Mouse (Mus musculus) forebrain, embryonic 12.5 days (tissue): ENCODE results near the gene Cox20. TPM values are rescaled to one million over a fixed set of nuclear protein-coding genes. Genes with fewer than 3 reads are reported as not detected.

Experiments used
- ATAC-seq: fragments of 200-750 bp; cut with Nextera tagmentation; 2 replicates; pipeline ENCODE4 v1.8.0; 2017; ENCODE audit warnings: moderate TSS enrichment; ENCODE audit not compliant: low FRiP score
- H3K27ac ChIP-seq: fragments of 300-500 bp; sonication (generic); 2 replicates; pipeline ENCODE4 v1.5.1; 2016; ENCODE audit warnings: mild to moderate bottlenecking
- H3K27me3 ChIP-seq: fragments of 300-500 bp; sonication (generic); 2 replicates; pipeline ENCODE4 v1.6.1; 2016; ENCODE audit warnings: mild to moderate bottlenecking
- H3K36me3 ChIP-seq: fragments of 300-500 bp; sonication (generic); replicated peaks from 2 replicates; pipeline ENCODE4 v1.6.1; 2016; ENCODE audit warnings: mild to moderate bottlenecking
- H3K4me1 ChIP-seq: fragments of 300-500 bp; sonication (generic); 2 replicates; pipeline ENCODE4 v1.6.1; 2016
- H3K4me2 ChIP-seq: fragments of 300-500 bp; sonication (generic); 2 replicates; pipeline ENCODE4 v1.6.1; 2016; ENCODE audit warnings: mild to moderate bottlenecking, moderate library complexity
- H3K4me3 ChIP-seq: fragments of 300-500 bp; sonication (generic); replicated peaks from 2 replicates; pipeline ENCODE4 v1.5.1; 2016; ENCODE audit warnings: mild to moderate bottlenecking
- H3K9ac ChIP-seq: fragments of 300-500 bp; sonication (generic); 2 replicates; pipeline ENCODE4 v1.6.1; 2016; ENCODE audit warnings: mild to moderate bottlenecking
- H3K9me3 ChIP-seq: fragments of 300-500 bp; sonication (generic); 2 replicates; pipeline ENCODE4 v1.6.1; 2016
- WGBS: fragments of 180-500 bp; shearing (Covaris S2); methylation state at CpG from one replicate; pipeline ENCODE4 v1.1.7; 2016; 5-methylcytosine and 5-hydroxymethylcytosine counted together
- polyA plus RNA-seq: library from polyadenylated mRNA; unstranded; fragments of >200 nt; fragmentation: Nextera tagmentation; extraction: Ambion mirVana; gene quantifications from 2 replicates; pipeline ENCODE4 v1.2.1, GENCODE M21; 2016

Cox20 gene
- polyA plus RNA-seq, 1 experiment from 2014 or later = 154 TPM

DNA sequence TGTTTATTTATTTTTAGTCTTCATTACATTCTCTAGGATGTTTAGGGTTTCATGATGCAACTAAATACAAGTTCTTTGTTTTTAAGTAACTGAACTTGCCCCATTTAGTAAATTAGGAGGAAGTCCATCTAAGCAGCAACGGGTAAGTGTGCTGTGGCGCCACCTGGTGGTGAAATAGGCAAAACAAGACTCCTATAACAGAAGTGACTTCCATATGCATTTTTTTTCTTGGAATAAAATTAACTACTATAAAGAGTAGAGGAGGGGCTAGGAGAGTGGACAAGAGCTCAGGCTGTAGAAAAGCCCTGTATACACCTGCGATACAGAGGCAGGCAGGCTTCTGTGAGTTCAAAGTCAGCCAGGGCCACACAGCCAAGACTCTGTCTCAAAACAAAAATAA, 15.5 kb upstream of the Cox20 start:
- WGBS = 22% methylated on average over 3 of the region's 3 CpGs
- ATAC-seq = 0 out of 2 replicates have a peak, but pooled peaks have one; percentile 44
- H3K4me1 ChIP-seq = no peaks in the 10 kb centered on the region

GRCm38 (mm10) chr1:178309487-178309886, 9.4 kb upstream of the Cox20 start:
- Histone ChIP-seq H3K4me1 (no peaks in the 10 kb centered on the region), H3K36me3 (no peaks in the 10 kb centered on the region), H3K27me3 (no peaks in the 10 kb centered on the region), H3K4me2 (no peak overlapping the region), H3K4me3 (no peak overlapping the region), H3K9me3 (no peaks in the 10 kb centered on the region), H3K27ac (no peak overlapping the region), H3K9ac (no peak overlapping the region)
- 87% methylated on average over 2 of the region's 2 CpGs for whole genome bisulfite sequencing
- no peak for ATAC-seq

More for the DNA sequence above, 15.5 kb upstream of the Cox20 start:
- no peak overlapping the region for H3K4me3 ChIP-seq
- no peaks in the 10 kb centered on the region for H3K9me3 ChIP-seq
- H3K36me3 ChIP-seq = no peaks in the 10 kb centered on the region
- no peak overlapping the region for H3K9ac ChIP-seq
- H3K27me3 ChIP-seq = no peaks in the 10 kb centered on the region
- no peak overlapping the region for H3K4me2 ChIP-seq
- H3K27ac ChIP-seq = no peak overlapping the region

DNA sequence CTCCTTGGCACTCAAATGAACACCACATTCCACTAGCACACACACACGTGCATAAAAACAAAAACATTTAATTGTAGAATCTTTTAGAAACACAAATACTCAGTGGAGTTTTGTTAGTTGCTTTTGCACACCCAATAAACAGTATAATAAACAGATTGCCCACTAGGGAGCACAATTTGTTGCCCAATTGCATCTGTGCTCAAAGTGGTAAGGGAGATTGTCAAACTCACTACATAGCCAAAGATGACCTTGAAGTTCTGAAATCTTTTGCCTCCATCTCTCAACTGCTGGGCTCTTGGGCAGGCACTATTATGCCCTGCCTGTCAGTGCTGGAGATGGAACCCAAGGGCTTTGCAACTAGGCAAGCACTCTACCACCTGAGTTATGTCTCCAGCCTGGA, 8.8 kb upstream of the Cox20 start:
- Histone ChIP-seq H3K9me3 (no peaks in the 10 kb centered on the region), H3K27ac (no peak overlapping the region), H3K36me3 (no peaks in the 10 kb centered on the region), H3K4me3 (no peak overlapping the region), H3K9ac (no peak overlapping the region), H3K4me1 (no peaks in the 10 kb centered on the region), H3K4me2 (no peak overlapping the region), H3K27me3 (no peaks in the 10 kb centered on the region)
- ATAC-seq = no peak
- WGBS = 72% methylated on average over 1 of the region's 1 CpGs

DNA sequence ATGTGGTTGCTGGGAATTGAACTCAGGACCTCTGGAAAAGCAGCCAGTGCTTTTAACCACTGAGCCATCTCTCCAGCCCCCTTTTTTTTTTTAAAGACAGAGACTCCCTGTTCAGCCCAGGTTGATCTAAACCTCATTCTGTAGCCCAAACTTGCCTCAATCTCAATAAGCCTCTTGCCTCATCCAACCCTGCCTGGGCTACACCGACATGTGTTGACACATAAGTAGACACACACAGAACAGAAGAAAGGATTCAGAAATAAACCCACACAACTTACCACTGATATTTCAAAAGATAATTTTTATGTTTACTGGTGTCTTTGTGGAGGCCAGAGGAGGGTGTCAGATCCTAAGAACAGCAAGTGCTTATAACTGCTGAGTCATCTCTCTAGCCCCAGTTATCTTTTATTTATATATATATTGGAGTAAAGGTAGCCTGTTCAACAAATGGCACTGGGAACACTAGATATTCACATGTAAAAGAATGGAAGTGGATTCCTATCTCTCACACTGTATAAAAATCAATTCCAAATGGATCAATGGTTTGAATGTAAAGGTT, 5.8 kb upstream of the Cox20 start:
- Histone ChIP-seq H3K36me3 (no peaks in the 10 kb centered on the region), H3K4me1 (peaks cover 7% of the 10 kb centered on the region; the same call in 1 of the 2 replicates), H3K4me3 (no peak overlapping the region), H3K9ac (no peak overlapping the region), H3K27me3 (no peaks in the 10 kb centered on the region), H3K9me3 (no peaks in the 10 kb centered on the region), H3K27ac (no peak overlapping the region), H3K4me2 (no peak overlapping the region)
- WGBS = 93% methylated on average over 1 of the region's 1 CpGs
- ATAC-seq = no peak

DNA sequence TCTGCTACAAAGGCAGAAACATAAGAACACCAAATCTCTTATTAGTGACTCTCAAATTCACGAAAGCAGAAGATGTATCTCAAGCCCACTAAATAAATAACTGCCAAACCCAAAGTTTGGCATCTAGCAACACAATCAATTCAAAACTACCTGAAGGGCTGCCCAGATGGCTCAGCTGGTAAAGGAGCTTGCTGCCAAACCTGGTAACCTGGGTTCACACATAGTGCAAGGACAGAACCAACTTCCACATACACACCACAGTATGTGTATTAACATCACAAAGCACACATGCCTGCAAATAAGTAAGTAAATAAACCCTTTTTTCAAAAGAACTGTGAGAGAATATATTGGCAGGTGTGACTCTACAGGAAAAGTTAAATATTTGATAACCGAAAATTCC, 4.7 kb upstream of the Cox20 start:
- no peaks in the 10 kb centered on the region for H3K9me3 ChIP-seq
- no peak overlapping the region for H3K9ac ChIP-seq
- no peak overlapping the region for H3K4me3 ChIP-seq
- H3K36me3 ChIP-seq = no peaks in the 10 kb centered on the region
- H3K27ac ChIP-seq = no peak overlapping the region
- 95% methylated on average over 2 of the region's 2 CpGs for WGBS
- no peak overlapping the region for H3K4me2 ChIP-seq
- no peaks in the 10 kb centered on the region for H3K27me3 ChIP-seq
- H3K4me1 ChIP-seq = peaks cover 7% of the 10 kb centered on the region; the same call in 1 of the 2 replicates
- ATAC-seq = no peak

DNA sequence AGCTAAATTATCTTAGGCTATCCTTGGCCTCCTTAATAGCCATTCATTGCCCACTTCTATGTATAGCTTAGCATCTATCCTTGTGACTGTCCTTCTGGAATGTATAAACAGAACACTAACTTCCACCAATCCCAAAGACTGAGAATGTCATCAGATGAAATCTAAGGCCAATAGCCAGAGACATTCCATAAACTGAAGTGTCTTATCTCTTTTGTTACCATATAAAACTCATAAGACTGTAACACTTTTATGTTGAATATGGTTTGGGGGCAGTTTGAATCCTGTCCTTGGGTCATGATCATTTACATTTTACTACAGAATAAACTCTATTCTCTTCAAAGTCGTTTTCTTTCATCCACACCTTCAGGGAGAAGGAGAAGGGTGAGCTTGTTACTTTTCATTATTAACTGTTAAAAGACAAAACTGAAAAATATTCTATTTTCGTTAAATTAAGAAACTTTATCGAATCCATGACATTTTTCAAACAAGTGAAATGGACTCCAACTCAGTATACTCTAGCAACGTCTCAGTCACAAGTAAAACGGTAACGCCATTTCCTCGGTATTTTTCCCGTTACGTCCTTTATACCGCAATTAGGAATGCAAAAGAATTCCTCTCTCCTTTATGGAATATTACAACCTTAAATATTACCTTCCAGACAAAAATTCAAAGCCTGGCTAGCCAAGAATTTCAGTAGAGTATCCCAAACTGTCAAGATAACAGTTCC, 1.5 kb upstream of the Cox20 start:
- Histone ChIP-seq H3K9me3 (no peaks in the 10 kb centered on the region), H3K4me2 (peak overlapping the region; percentile 73), H3K9ac (peak overlapping the region; percentile 77), H3K4me1 (peaks cover 30% of the 10 kb centered on the region), H3K27me3 (no peaks in the 10 kb centered on the region), H3K4me3 (peak overlapping the region; percentile 61), H3K27ac (peak overlapping the region; percentile 99), H3K36me3 (peaks cover 18% of the 10 kb centered on the region)
- no peak for ATAC-seq
- 47% methylated on average over 10 of the region's 10 CpGs for WGBS

GRCm38 (mm10) chr1:178318002-178318388, 935 bp upstream of the Cox20 start:
- peak overlapping the region; percentile 99 for H3K27ac ChIP-seq
- no peaks in the 10 kb centered on the region for H3K27me3 ChIP-seq
- H3K4me3 ChIP-seq = peak overlapping the region; percentile 61
- H3K9me3 ChIP-seq = no peaks in the 10 kb centered on the region
- peak overlapping the region; percentile 77 for H3K9ac ChIP-seq
- H3K4me1 ChIP-seq = peaks cover 30% of the 10 kb centered on the region
- peaks cover 23% of the 10 kb centered on the region for H3K36me3 ChIP-seq
- under 1% methylated on average over 17 of the region's 17 CpGs for WGBS
- H3K4me2 ChIP-seq = peak overlapping the region; percentile 73
- peak; percentile 79 for ATAC-seq

- no peaks in the 10 kb centered on the region for H3K27me3 ChIP-seq
- 1% methylated on average over 12 of the region's 12 CpGs for WGBS
- peaks cover 30% of the 10 kb centered on the region for H3K4me1 ChIP-seq
- H3K4me3 ChIP-seq = peak overlapping the region; percentile 61
- ATAC-seq = peak; percentile 34
- H3K9ac ChIP-seq = peak overlapping the region; percentile 77
- H3K36me3 ChIP-seq = peaks cover 34% of the 10 kb centered on the region
- H3K4me2 ChIP-seq = peak overlapping the region; percentile 73
- H3K27ac ChIP-seq = peak overlapping the region; percentile 99
- H3K9me3 ChIP-seq = no peaks in the 10 kb centered on the region
Measured at GRCm38 (mm10) chr1:178319295-178320037, 536 bp downstream of the Cox20 start.

DNA sequence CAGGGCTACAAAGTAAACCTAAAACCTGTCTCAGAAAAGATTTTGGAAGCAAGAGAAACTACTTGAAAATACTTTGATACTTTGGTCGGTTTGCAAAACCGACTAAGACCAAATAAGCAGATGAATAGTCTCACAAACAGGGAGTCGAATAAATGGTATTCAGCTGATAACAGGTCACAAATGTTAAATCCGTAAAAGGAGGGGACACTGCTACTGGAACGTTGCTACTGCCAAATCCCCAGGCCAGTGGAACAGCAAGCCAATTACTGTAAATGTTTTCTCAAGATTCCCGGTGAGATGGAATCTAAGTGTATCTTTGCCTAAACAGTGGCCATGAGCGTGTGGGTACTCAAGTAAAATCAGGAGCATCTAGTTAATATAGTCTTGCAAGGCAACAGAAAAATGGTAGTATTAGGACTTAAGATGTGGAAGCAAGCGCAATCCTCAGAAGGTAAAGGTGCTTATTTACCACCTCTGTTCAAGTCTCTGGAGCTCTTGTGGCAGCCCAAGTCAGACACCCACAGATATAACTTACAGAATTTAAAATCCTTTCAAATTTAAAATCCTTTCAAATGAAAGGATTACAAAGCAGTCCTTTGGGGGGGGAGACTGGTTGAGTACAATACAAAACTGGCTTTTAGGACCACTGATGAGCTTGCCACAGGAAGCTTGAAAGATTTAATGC, 1.2 kb downstream of the Cox20 start:
- Histone ChIP-seq H3K9me3 (no peaks in the 10 kb centered on the region), H3K27me3 (no peaks in the 10 kb centered on the region), H3K27ac (peak overlapping the region; percentile 99), H3K36me3 (peaks cover 41% of the 10 kb centered on the region), H3K4me2 (peak overlapping the region; percentile 73), H3K4me1 (peaks cover 30% of the 10 kb centered on the region), H3K9ac (peak overlapping the region; percentile 77), H3K4me3 (peak overlapping the region; percentile 61)
- no peak for ATAC-seq
- 24% methylated on average over 8 of the region's 8 CpGs for WGBS

- Histone ChIP-seq H3K4me1 (peaks cover 30% of the 10 kb centered on the region), H3K9me3 (no peaks in the 10 kb centered on the region), H3K36me3 (peaks cover 48% of the 10 kb centered on the region), H3K27ac (peak overlapping the region; percentile 99), H3K4me2 (peak overlapping the region; percentile 73), H3K9ac (peak overlapping the region; percentile 77), H3K27me3 (no peaks in the 10 kb centered on the region), H3K4me3 (peak overlapping the region; percentile 61)
- 46% methylated on average over 5 of the region's 5 CpGs for WGBS
- ATAC-seq = no peak
Measured at GRCm38 (mm10) chr1:178320723-178321590, 2.0 kb downstream of the Cox20 start.

GRCm38 (mm10) chr1:178321730-178322357, 2.9 kb downstream of the Cox20 start:
- Histone ChIP-seq H3K4me2 (peak overlapping the region; percentile 73; the same call in 1 of the 2 replicates), H3K9ac (no peak overlapping the region), H3K27me3 (no peaks in the 10 kb centered on the region), H3K9me3 (no peaks in the 10 kb centered on the region), H3K36me3 (peaks cover 54% of the 10 kb centered on the region), H3K27ac (no peak overlapping the region), H3K4me1 (peaks cover 28% of the 10 kb centered on the region), H3K4me3 (no peak overlapping the region)
- ATAC-seq = no peak
- WGBS = 65% methylated on average over 4 of the region's 4 CpGs
